Mouse (Mus musculus) CH12.LX (cell line): ENCODE data around the gene Coro2a.

Source experiments
- CTCF ChIP-seq, 2 experiments: IDR thresholded peaks in 1 of 2; conservative IDR thresholded peaks in 1 of 2; 2 replicates each; pipeline ENCODE4 v1.5.1; 2011 to 2012; ENCODE audit warnings: low read depth in 2 of 2, low read length in 2 of 2, improper control_type of control experiment in 1 of 2, inconsistent platforms in 1 of 2, mild to moderate bottlenecking in 1 of 2, moderate library complexity in 1 of 2
- EP300 ChIP-seq: IDR thresholded peaks from 2 replicates; pipeline ENCODE4 v1.6.1; 2011; ENCODE audit warnings: low read length, improper control_type of control experiment
- JUND ChIP-seq: conservative IDR thresholded peaks from 2 replicates; pipeline ENCODE4 v1.6.1; 2011; ENCODE audit warnings: low read depth, low read length, improper control_type of control experiment

- TF ChIP-seq CTCF (conservative IDR thresholded peaks at IDR 0.05 in 1 of 2, IDR thresholded peaks at IDR 0.05 in 1 of 2; ENCODE audit: low read depth in 2 of 2, low read length in 2 of 2) (no peak), EP300 (no peak), JUND (no peak)
Observed at GRCm38 (mm10) chr4:46586473-46586872, 15.5 kb downstream of the Coro2a start.
